Mouse (Mus musculus) testis, adult 2 months (tissue): ENCODE measurements around the gene Car7.

Experiments used
- CTCF ChIP-seq: fragments of 200-500 bp; IDR thresholded peaks from 2 replicates; pipeline ENCODE4 v1.5.1; 2012; ENCODE audit warnings: low read depth, mild to moderate bottlenecking, inconsistent platforms, low read length, moderate library complexity; ENCODE audit not compliant: control insufficient read depth, insufficient read depth, insufficient replicate concordance
- POLR2A ChIP-seq: fragments of 200-500 bp; IDR thresholded peaks from 2 replicates; pipeline ENCODE4 v1.6.1; 2012; ENCODE audit warnings: low read depth, mild to moderate bottlenecking, inconsistent platforms, low read length, moderate library complexity; ENCODE audit not compliant: control insufficient read depth

DNA sequence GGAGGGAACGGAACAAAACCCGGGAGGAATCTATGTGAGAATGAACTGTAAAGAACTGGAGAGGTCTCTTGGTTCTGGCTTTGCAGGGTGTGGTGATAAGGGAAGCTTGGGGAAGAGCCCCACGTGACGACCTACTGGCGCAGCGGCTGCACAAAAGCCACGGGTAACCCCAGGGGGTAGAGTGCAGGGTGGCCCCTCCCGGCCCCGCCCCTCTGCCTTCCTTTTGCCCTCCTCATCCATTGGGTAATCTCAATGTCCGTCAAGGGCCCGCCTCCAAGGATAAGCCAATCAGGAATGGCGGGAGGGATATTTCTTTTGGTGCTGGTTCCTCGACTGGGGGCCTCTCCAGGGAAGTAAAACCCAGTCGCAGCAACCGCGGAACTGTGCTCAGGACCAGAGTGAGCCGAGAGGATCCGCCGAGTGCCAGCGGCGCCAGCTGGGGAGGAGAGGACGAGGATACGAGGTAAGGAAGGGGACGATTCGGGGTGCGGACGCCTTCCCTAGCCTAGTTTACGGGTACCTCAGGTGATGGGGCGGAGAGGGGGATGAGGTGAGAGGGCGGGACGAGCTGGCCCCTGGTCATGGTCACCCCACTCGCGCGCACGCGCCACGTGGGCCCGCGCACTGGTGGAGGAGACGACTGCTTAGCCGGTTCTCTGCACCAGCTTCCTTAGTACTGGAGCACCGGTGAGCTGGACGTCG, 56.8 kb downstream of the Car7 start, which contains the start of gene Pdp2:
- no peak for TF ChIP-seq CTCF
- TF ChIP-seq POLR2A: peak; percentile 68
